Mouse (Mus musculus): Measurements from ENCODE around the gene Lonp1. TPM values are rescaled to one million over a fixed set of nuclear protein-coding genes. Genes with fewer than 3 reads are reported as not detected.

Lonp1 gene
- total RNA-seq, 1 experiment = 169 TPM

GRCm38 (mm10) chr17:56627530-56628277 lies 1.0 kb upstream of the Lonp1 start, which contains the start of gene Catsperd:
TSS of gene Catsperd (plus strand) at chr17:56628143.
- H3K36me3 ChIP-seq (ENCODE audit: control insufficient read depth, insufficient read depth, low read length, poor library complexity, severe bottlenecking) = peaks cover 10% of the 10 kb centered on the region
- DNase-seq (ENCODE audit: low read depth, low spot score) = no peak
- H3K4me1 ChIP-seq (ENCODE audit: control insufficient read depth in 2 of 2, insufficient read depth in 2 of 2, low read length in 2 of 2, poor library complexity in 1 of 2) = peaks cover 7 to 9% of the 10 kb centered on the region in 2 experiments; a peak in 3 of 4 replicates
- in situ Hi-C loops (cut with MboI; ENCODE audit: low sequenced_read_pairs in 2 of 2, unreplicated experiment in 2 of 2) = no loop called here
- no peak for TF ChIP-seq ZNF384 (IDR thresholded peaks at IDR 0.05; ENCODE audit: low read depth, low read length)
- no peak for TF ChIP-seq CHD2 (IDR thresholded peaks at IDR 0.05; ENCODE audit: low read depth, low read length)
- TF ChIP-seq ZC3H11A (IDR thresholded peaks at IDR 0.05; ENCODE audit: borderline replicate concordance, low read depth, low read length) = no peak
- TF ChIP-seq HCFC1 (IDR thresholded peaks at IDR 0.05; ENCODE audit: borderline replicate concordance, insufficient read depth, low read length) = no peak
- TF ChIP-seq MAFK (IDR thresholded peaks at IDR 0.05; ENCODE audit: insufficient read depth, low read depth, low read length) = no peak
- peak within 1 kb of the TSS; percentile 4 for H3K27ac ChIP-seq (ENCODE audit: insufficient read depth, low read depth, low read length, poor library complexity, severe bottlenecking)
- no peaks in the 10 kb centered on the region for H3K9me3 ChIP-seq (ENCODE audit: control insufficient read depth, insufficient read depth, low read depth, low read length)
- peak within 1 kb of the TSS; percentile 37 for H3K9ac ChIP-seq (ENCODE audit: insufficient read depth, low read depth, low read length, poor library complexity, severe bottlenecking)
- peak within 1 kb of the TSS; percentile 43 to 85 for H3K4me3 ChIP-seq (ENCODE audit: insufficient read depth in 1 of 2, low read depth in 1 of 2, low read length in 2 of 2, poor library complexity in 1 of 2, severe bottlenecking in 1 of 2)

GRCm38 (mm10) chr17:56626260-56626659 lies 427 bp downstream of the Lonp1 start:
- DNase-seq (ENCODE audit: low read depth, low spot score) = no peak
- TF ChIP-seq MAFK (IDR thresholded peaks at IDR 0.05; ENCODE audit: insufficient read depth, low read depth, low read length) (no peak), ZC3H11A (IDR thresholded peaks at IDR 0.05; ENCODE audit: borderline replicate concordance, low read depth, low read length) (no peak), HCFC1 (IDR thresholded peaks at IDR 0.05; ENCODE audit: borderline replicate concordance, insufficient read depth, low read length) (no peak), CHD2 (IDR thresholded peaks at IDR 0.05; ENCODE audit: low read depth, low read length) (no peak), ZNF384 (IDR thresholded peaks at IDR 0.05; ENCODE audit: low read depth, low read length) (no peak)
- H3K9me3 ChIP-seq (ENCODE audit: control insufficient read depth, insufficient read depth, low read depth, low read length) = no peaks in the 10 kb centered on the region
- H3K4me3 ChIP-seq (ENCODE audit: insufficient read depth in 1 of 2, low read depth in 1 of 2, low read length in 2 of 2, poor library complexity in 1 of 2, severe bottlenecking in 1 of 2) = peak overlapping the region; percentile 85 to 97
- in situ Hi-C loops (cut with MboI; ENCODE audit: low sequenced_read_pairs in 2 of 2, unreplicated experiment in 2 of 2) = no loop called here
- H3K27ac ChIP-seq (ENCODE audit: insufficient read depth, low read depth, low read length, poor library complexity, severe bottlenecking) = peak overlapping the region; percentile 44; the same call in 1 of the 2 replicates
- peak overlapping the region; percentile 96 for H3K9ac ChIP-seq (ENCODE audit: insufficient read depth, low read depth, low read length, poor library complexity, severe bottlenecking)
- H3K4me1 ChIP-seq (ENCODE audit: control insufficient read depth in 2 of 2, insufficient read depth in 2 of 2, low read length in 2 of 2, poor library complexity in 1 of 2) = peaks cover 1 to 6% of the 10 kb centered on the region in 2 experiments; a peak in 2 of 4 replicates
- peaks cover 22% of the 10 kb centered on the region for H3K36me3 ChIP-seq (ENCODE audit: control insufficient read depth, insufficient read depth, low read length, poor library complexity, severe bottlenecking)

GRCm38 (mm10) chr17:56625495-56625894 lies 1.2 kb downstream of the Lonp1 start:
- H3K9ac ChIP-seq (ENCODE audit: insufficient read depth, low read depth, low read length, poor library complexity, severe bottlenecking) = no peak overlapping the region
- peaks cover 26% of the 10 kb centered on the region for H3K36me3 ChIP-seq (ENCODE audit: control insufficient read depth, insufficient read depth, low read length, poor library complexity, severe bottlenecking)
- no peak for DNase-seq (ENCODE audit: low read depth, low spot score)

GRCm38 (mm10) chr17:56617628-56618027 lies 9.1 kb downstream of the Lonp1 start:
- Histone ChIP-seq H3K4me1 (ENCODE audit: control insufficient read depth in 2 of 2, insufficient read depth in 2 of 2, low read length in 2 of 2, poor library complexity in 1 of 2) (peaks cover 2 to 12% of the 10 kb centered on the region in 2 experiments; a peak in 2 of 4 replicates), H3K9ac (ENCODE audit: insufficient read depth, low read depth, low read length, poor library complexity, severe bottlenecking) (no peak overlapping the region), H3K4me3 (ENCODE audit: insufficient read depth in 1 of 2, low read depth in 1 of 2, low read length in 2 of 2, poor library complexity in 1 of 2, severe bottlenecking in 1 of 2) (no peak overlapping the region), H3K27ac (ENCODE audit: insufficient read depth, low read depth, low read length, poor library complexity, severe bottlenecking) (no peak overlapping the region), H3K9me3 (ENCODE audit: control insufficient read depth, insufficient read depth, low read depth, low read length) (no peaks in the 10 kb centered on the region), H3K36me3 (ENCODE audit: control insufficient read depth, insufficient read depth, low read length, poor library complexity, severe bottlenecking) (peaks cover 84% of the 10 kb centered on the region)
- TF ChIP-seq ZNF384 (IDR thresholded peaks at IDR 0.05; ENCODE audit: low read depth, low read length) = no peak
- TF ChIP-seq MAFK (IDR thresholded peaks at IDR 0.05; ENCODE audit: insufficient read depth, low read depth, low read length) = no peak
- no peak for TF ChIP-seq HCFC1 (IDR thresholded peaks at IDR 0.05; ENCODE audit: borderline replicate concordance, insufficient read depth, low read length)
- no peak for TF ChIP-seq CHD2 (IDR thresholded peaks at IDR 0.05; ENCODE audit: low read depth, low read length)
- TF ChIP-seq ZC3H11A (IDR thresholded peaks at IDR 0.05; ENCODE audit: borderline replicate concordance, low read depth, low read length) = no peak
- in situ Hi-C loops (cut with MboI; ENCODE audit: low sequenced_read_pairs in 2 of 2, unreplicated experiment in 2 of 2) = no loop called here
- DNase-seq (ENCODE audit: low read depth, low spot score) = no peak

More at GRCm38 (mm10) chr17:56625495-56625894, 1.2 kb downstream of the Lonp1 start:
- in situ Hi-C loops (cut with MboI; ENCODE audit: low sequenced_read_pairs in 2 of 2, unreplicated experiment in 2 of 2) = no loop called here
- no peaks in the 10 kb centered on the region for H3K9me3 ChIP-seq (ENCODE audit: control insufficient read depth, insufficient read depth, low read depth, low read length)
- TF ChIP-seq MAFK (IDR thresholded peaks at IDR 0.05; ENCODE audit: insufficient read depth, low read depth, low read length) (no peak), ZC3H11A (IDR thresholded peaks at IDR 0.05; ENCODE audit: borderline replicate concordance, low read depth, low read length) (no peak), HCFC1 (IDR thresholded peaks at IDR 0.05; ENCODE audit: borderline replicate concordance, insufficient read depth, low read length) (no peak), ZNF384 (IDR thresholded peaks at IDR 0.05; ENCODE audit: low read depth, low read length) (no peak), CHD2 (IDR thresholded peaks at IDR 0.05; ENCODE audit: low read depth, low read length) (no peak)
- no peak overlapping the region for H3K27ac ChIP-seq (ENCODE audit: insufficient read depth, low read depth, low read length, poor library complexity, severe bottlenecking)
- H3K4me1 ChIP-seq (ENCODE audit: control insufficient read depth in 2 of 2, insufficient read depth in 2 of 2, low read length in 2 of 2, poor library complexity in 1 of 2) = peaks cover 0 to 6% of the 10 kb centered on the region in 2 experiments; a peak in 1 of 4 replicates
- peak overlapping the region in 1 of 2 experiments; percentile 85; a peak in 1 of 4 replicates for H3K4me3 ChIP-seq (ENCODE audit: insufficient read depth in 1 of 2, low read depth in 1 of 2, low read length in 2 of 2, poor library complexity in 1 of 2, severe bottlenecking in 1 of 2)
